Mouse (Mus musculus) kidney, postnatal 0 days (tissue): ENCODE results near the gene Vps45. TPM values are rescaled to one million over a fixed set of nuclear protein-coding genes. Genes with fewer than 3 reads are reported as not detected.
A peak's percentile ranks its signal among the peaks of the same experiment; 100 is the strongest.
"Not testable (repeated sequence)": the region's sequence is repeated elsewhere in the genome, so short reads cannot be mapped to it uniquely, and the experiment has no call there.

Source experiments
- ATAC-seq: fragments of 200-750 bp; cut with Nextera tagmentation; replicated peaks from 2 replicates; pipeline ENCODE4 v1.8.0; 2017; ENCODE audit warnings: low read depth, moderate number of reproducible peaks, moderate TSS enrichment, moderate library complexity; ENCODE audit not compliant: low FRiP score
- DNase-seq: peaks from one replicate; pipeline ENCODE4 v3.0.0-alpha.2; 2016; ENCODE audit warnings: low spot score
- H3K27ac ChIP-seq: fragments of 300-500 bp; sonication (generic); 2 replicates; pipeline ENCODE4 v1.5.1; 2014; ENCODE audit warnings: mild to moderate bottlenecking
- H3K27me3 ChIP-seq: fragments of 300-500 bp; sonication (generic); 2 replicates; pipeline ENCODE4 v1.6.1; 2014; ENCODE audit warnings: low read length, mixed read lengths; ENCODE audit not compliant: insufficient read depth
- H3K36me3 ChIP-seq: fragments of 300-500 bp; sonication (generic); 2 replicates; pipeline ENCODE4 v1.6.1; 2014; ENCODE audit warnings: low read length, mixed read lengths; ENCODE audit not compliant: insufficient read depth
- H3K4me1 ChIP-seq: fragments of 300-500 bp; sonication (generic); replicated peaks from 2 replicates; pipeline ENCODE4 v1.6.1; 2014; ENCODE audit warnings: antibody characterized with exemption, low read length, mixed read lengths; ENCODE audit not compliant: insufficient read depth
- H3K4me2 ChIP-seq: fragments of 300-500 bp; sonication (generic); 2 replicates; pipeline ENCODE4 v1.6.1; 2014; ENCODE audit warnings: mild to moderate bottlenecking, low read length, moderate library complexity, mixed read lengths
- H3K4me3 ChIP-seq: fragments of 300-500 bp; sonication (generic); replicated peaks from 2 replicates; pipeline ENCODE4 v1.5.1; 2014; ENCODE audit warnings: low read depth, low read length
- H3K9ac ChIP-seq: fragments of 300-500 bp; sonication (generic); 2 replicates; pipeline ENCODE4 v1.6.1; 2014; ENCODE audit warnings: low read depth, low read length
- H3K9me3 ChIP-seq: fragments of 300-500 bp; sonication (generic); replicated peaks from 2 replicates; pipeline ENCODE4 v1.6.1; 2016; ENCODE audit warnings: low read length, inconsistent platforms, mixed read lengths
- CTCF ChIP-seq: IDR thresholded peaks from 2 replicates; pipeline ENCODE4 v1.5.1; 2016; ENCODE audit warnings: antibody characterized with exemption, low read depth, mild to moderate bottlenecking, moderate library complexity
- WGBS: fragments of 180-500 bp; shearing (Covaris S2); extraction: QIAGEN DNeasy Blood & Tissue Kit; methylation state at CpG from one replicate; pipeline ENCODE4 v1.1.7; 2014; 5-methylcytosine and 5-hydroxymethylcytosine counted together
- polyA plus RNA-seq: library from polyadenylated mRNA; unstranded; fragments of >200 nt; fragmentation: Nextera tagmentation; extraction: Ambion mirVana; gene quantifications from 2 replicates; pipeline ENCODE4 v1.2.1, GENCODE M21; 2015

The Vps45 gene
- polyA plus RNA-seq, 1 experiment from 2014 or later = 41.9 TPM

DNA sequence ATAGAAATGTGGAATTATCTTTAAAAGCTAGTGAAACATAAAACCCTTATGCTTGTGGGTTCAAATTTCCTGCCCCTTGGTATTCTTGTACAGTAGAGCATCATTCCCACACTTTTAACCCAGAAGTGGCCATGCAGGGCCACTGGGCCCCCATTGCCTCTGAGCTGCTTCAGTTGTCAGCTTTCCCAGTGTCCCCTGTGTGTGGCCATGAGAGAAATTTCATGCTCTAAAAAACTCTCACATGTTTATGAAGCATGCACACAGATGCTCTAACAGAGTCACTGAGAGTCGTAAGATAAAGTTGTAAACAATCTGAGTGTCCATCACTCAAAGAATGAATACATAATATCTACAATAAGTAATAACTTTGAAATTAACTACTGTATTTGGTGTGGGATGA, 1.9 kb upstream of the Vps45 start:
- Histone ChIP-seq H3K4me2 (no peak overlapping the region), H3K27me3 (no peaks in the 10 kb centered on the region), H3K27ac (no peak overlapping the region), H3K36me3 (0 out of 2 replicates have a peak, but pooled peaks cover 4% of the 10 kb centered on the region), H3K4me1 (no peaks in the 10 kb centered on the region), H3K9ac (no peak overlapping the region), H3K9me3 (no peaks in the 10 kb centered on the region), H3K4me3 (no peak overlapping the region)
- no peak for DNase-seq
- TF ChIP-seq CTCF = no peak
- ATAC-seq = no peak
- 77% methylated on average over 1 of the region's 1 CpGs for WGBS

DNA sequence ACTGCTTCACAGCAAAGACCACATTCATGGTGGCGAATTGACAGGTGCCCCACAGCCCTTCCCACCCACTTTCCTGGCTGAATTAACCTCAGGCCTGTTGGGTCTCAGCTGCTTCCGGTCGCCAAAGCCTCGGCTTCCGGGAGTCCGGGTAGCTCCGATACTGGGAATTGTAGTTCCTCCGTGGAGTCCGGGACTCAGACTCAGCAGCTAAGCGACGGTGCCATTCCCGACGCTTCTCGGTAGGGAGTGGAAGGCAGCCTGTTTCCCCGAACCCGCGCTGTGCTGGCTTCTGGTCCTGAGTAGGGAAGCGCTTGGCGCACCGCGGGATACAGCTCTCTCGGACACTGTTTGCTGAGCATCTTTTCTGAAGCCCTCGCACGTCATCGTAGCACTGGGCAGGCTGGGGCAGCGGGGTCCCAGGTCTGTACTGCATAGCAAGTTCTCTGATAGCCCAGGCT, 490 bp downstream of the Vps45 start:
- peak overlapping the region; percentile 80 for H3K4me2 ChIP-seq
- H3K4me1 ChIP-seq = no peaks in the 10 kb centered on the region
- H3K27me3 ChIP-seq = no peaks in the 10 kb centered on the region
- H3K9ac ChIP-seq = peak overlapping the region; percentile 70
- DNase-seq = peak; percentile 94
- H3K9me3 ChIP-seq = no peaks in the 10 kb centered on the region
- under 1% methylated on average over 26 of the region's 26 CpGs for WGBS
- peak; percentile 88 for ATAC-seq
- H3K4me3 ChIP-seq = peak overlapping the region; percentile 65
- no peak for TF ChIP-seq CTCF
- 0 out of 2 replicates have a peak, but pooled peaks cover 4% of the 10 kb centered on the region for H3K36me3 ChIP-seq
- peak overlapping the region; percentile 86 for H3K27ac ChIP-seq

DNA sequence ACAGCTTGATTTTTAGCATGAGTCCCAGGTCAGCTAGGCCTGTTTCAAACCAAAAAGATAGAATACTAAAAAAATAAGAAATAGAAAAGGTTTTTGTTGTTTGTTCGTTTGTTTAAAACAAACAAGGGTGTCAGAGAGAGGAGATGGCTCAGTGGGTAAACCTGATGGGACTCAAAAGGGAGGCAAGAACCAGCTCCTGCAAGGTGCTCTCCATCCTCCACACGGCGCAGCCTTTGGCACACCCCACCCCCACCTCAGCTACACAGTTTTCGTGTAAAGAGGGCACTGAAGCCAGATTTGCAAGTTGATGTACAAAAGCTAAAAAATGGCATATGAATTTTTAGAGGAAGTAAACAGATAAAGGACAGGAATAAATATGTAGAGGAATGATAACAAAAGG, 2.2 kb downstream of the Vps45 start:
- ATAC-seq = no peak
- no peaks in the 10 kb centered on the region for H3K9me3 ChIP-seq
- 0 out of 2 replicates have a peak, but pooled peaks cover 4% of the 10 kb centered on the region for H3K36me3 ChIP-seq
- 81% methylated on average over 4 of the region's 4 CpGs for WGBS
- no peak for DNase-seq
- H3K4me3 ChIP-seq = no peak overlapping the region
- no peak for TF ChIP-seq CTCF
- no peak overlapping the region for H3K9ac ChIP-seq
- H3K27me3 ChIP-seq = no peaks in the 10 kb centered on the region
- H3K4me2 ChIP-seq = no peak overlapping the region
- H3K4me1 ChIP-seq = no peaks in the 10 kb centered on the region
- H3K27ac ChIP-seq = no peak overlapping the region

GRCm38 (mm10) chr3:96055294-96055693, 3.0 kb downstream of the Vps45 start:
- ATAC-seq (no peak), DNase-seq (no peak)
- Histone ChIP-seq H3K9ac (no peak overlapping the region), H3K4me3 (no peak overlapping the region), H3K36me3 (0 out of 2 replicates have a peak, but pooled peaks cover 4% of the 10 kb centered on the region), H3K4me2 (no peak overlapping the region), H3K9me3 (no peaks in the 10 kb centered on the region), H3K4me1 (no peaks in the 10 kb centered on the region), H3K27ac (no peak overlapping the region), H3K27me3 (no peaks in the 10 kb centered on the region)
- WGBS = 89% methylated on average over 6 of the region's 6 CpGs
- TF ChIP-seq CTCF = no peak

DNA sequence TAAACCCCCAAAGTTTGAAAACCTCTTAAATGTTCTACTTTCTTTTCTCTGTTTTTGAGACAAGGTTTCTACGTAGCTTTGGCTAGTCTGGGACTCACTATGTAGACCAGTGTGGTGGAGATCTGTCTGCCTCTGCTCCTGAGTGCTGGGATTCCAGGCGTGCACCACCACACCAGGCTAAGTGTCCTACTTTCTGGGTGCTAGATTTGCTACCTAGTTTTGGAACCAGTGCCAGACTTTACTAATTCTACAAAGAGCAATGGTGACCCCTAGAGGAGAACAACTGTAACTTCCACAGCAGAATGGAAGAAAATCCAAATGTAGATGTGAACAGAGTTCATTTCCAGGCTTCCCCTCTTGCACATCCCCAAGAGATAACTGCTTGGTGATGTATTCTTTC, 6.4 kb downstream of the Vps45 start:
- H3K4me3 ChIP-seq = no peak overlapping the region
- H3K36me3 ChIP-seq = 0 out of 2 replicates have a peak, but pooled peaks cover 7% of the 10 kb centered on the region
- no peaks in the 10 kb centered on the region for H3K27me3 ChIP-seq
- WGBS = 47% methylated on average over 2 of the region's 2 CpGs
- no peak for ATAC-seq
- H3K4me2 ChIP-seq = no peak overlapping the region
- H3K27ac ChIP-seq = no peak overlapping the region
- no peaks in the 10 kb centered on the region for H3K4me1 ChIP-seq
- peak; percentile 93 for TF ChIP-seq CTCF
- peak; percentile 88 for DNase-seq
- no peaks in the 10 kb centered on the region for H3K9me3 ChIP-seq
- no peak overlapping the region for H3K9ac ChIP-seq

GRCm38 (mm10) chr3:96051186-96051585, 7.1 kb downstream of the Vps45 start:
- TF ChIP-seq CTCF = no peak
- WGBS = 81% methylated on average over 4 of the region's 4 CpGs

GRCm38 (mm10) chr3:96050779-96051178, 7.5 kb downstream of the Vps45 start:
- H3K4me3 ChIP-seq = no peak overlapping the region
- H3K27me3 ChIP-seq = no peaks in the 10 kb centered on the region
- WGBS = 84% methylated on average over 7 of the region's 7 CpGs
- no peaks in the 10 kb centered on the region for H3K9me3 ChIP-seq
- no peak overlapping the region for H3K4me2 ChIP-seq
- no peak overlapping the region for H3K9ac ChIP-seq
- H3K36me3 ChIP-seq = 0 out of 2 replicates have a peak, but pooled peaks cover 7% of the 10 kb centered on the region
- H3K27ac ChIP-seq = no peak overlapping the region
- ATAC-seq (no peak), DNase-seq (no peak)
- TF ChIP-seq CTCF = no peak
- no peaks in the 10 kb centered on the region for H3K4me1 ChIP-seq

More at GRCm38 (mm10) chr3:96051186-96051585, 7.1 kb downstream of the Vps45 start:
- no peak for DNase-seq
- Histone ChIP-seq H3K36me3 (0 out of 2 replicates have a peak, but pooled peaks cover 7% of the 10 kb centered on the region), H3K9ac (no peak overlapping the region), H3K4me2 (no peak overlapping the region), H3K27me3 (no peaks in the 10 kb centered on the region), H3K4me3 (no peak overlapping the region), H3K4me1 (no peaks in the 10 kb centered on the region), H3K9me3 (no peaks in the 10 kb centered on the region), H3K27ac (no peak overlapping the region)
- no peak for ATAC-seq

GRCm38 (mm10) chr3:96044559-96044958, 13.7 kb downstream of the Vps45 start:
- H3K9me3 ChIP-seq, H3K27ac ChIP-seq, H3K27me3 ChIP-seq, ATAC-seq, DNase-seq, H3K36me3 ChIP-seq, H3K4me1 ChIP-seq, H3K4me2 ChIP-seq, H3K4me3 ChIP-seq, H3K9ac ChIP-seq: not testable (repeated sequence)
- WGBS = 92% methylated on average over 3 of the region's 3 CpGs
